In the genomic region with DNA sequence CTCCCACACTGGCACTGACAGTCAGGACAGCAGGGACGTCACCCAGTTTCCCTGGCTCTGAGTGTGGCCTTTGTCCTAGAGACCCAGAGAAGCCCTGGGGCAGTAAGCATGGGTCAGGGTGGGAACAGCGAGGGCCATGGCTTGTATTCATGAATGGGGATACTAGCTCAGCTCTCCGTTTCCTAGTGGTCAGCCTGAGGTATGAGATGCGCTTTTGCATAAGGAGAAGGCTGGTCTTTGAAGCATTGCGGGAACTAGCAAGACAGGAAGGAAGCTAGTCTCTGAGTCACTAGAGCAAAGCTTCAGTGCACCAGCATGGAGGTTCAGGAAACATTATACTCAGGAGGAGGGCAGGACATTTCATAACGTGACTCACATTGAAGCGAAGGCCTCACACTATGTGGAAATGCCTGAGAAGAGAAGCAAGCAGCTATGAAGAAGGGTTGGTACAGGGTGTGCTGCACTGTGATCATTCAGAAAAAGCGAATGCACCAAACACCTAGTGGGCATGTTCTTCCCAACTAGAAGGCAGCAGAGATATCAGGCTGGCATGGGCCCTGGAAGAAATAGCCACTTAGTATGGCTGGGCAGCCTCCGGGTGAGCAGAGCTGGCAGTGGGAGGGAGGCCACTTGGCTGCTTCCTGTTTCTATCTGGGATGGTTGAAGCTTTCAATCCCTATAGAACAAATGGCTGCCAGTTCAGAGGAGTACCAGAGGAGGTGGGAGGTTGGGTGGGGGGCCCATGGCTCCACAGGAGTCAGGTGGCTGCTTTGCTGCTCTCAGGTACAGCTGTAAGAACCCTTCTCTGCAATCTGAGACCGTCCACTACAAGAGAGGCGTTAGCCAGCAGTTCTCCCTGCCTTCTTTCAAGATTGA, we compare ENCODE assay signal across 9 mouse cellular contexts. TPM values are rescaled to one million over a fixed set of nuclear protein-coding genes. Genes with fewer than 3 reads are reported as not detected.
DNase-seq lines count a peak whose midpoint lies in the region; ATAC-seq lines count a peak whose summit lies in the region.
"Had no signal": no experiment of that assay in that cellular context is flagged by ENCODE, and none has a peak within 500 bp of the region (broad histone marks: within the 10 kb centered on the region; RNA-seq: fewer than 3 reads in every experiment).

No protein-coding gene starts in this region.

- H3K9ac ChIP-seq in forebrain, embryonic 12.5 days: no peak overlapping the region
- H3K9ac ChIP-seq in forebrain, embryonic 13.5 days: no peak overlapping the region
- H3K9ac ChIP-seq in embryonic facial prominence, embryonic 14.5 days (ENCODE audit: low read depth, low read length): no peak overlapping the region
- no peak overlapping the region for H3K9ac ChIP-seq in limb, embryonic 12.5 days (replicated peaks)

- H3K4me3 ChIP-seq in forebrain, embryonic 12.5 days (replicated peaks): no peak overlapping the region
- H3K4me3 ChIP-seq in forebrain, embryonic 13.5 days: no peak overlapping the region
- no peak overlapping the region for H3K4me3 ChIP-seq in embryonic facial prominence, embryonic 14.5 days (ENCODE audit: low read depth, low read length)
- H3K4me3 ChIP-seq in limb, embryonic 12.5 days (replicated peaks): no peak overlapping the region

- 0 out of 2 replicates have a peak overlapping the region, but pooled peaks have one; percentile 13 for H3K27ac ChIP-seq in forebrain, embryonic 12.5 days
- no peak overlapping the region for H3K27ac ChIP-seq in forebrain, embryonic 13.5 days
- H3K27ac ChIP-seq in embryonic facial prominence, embryonic 14.5 days (replicated peaks; ENCODE audit: low read depth, low read length): peak overlapping the region; percentile 30
- peak overlapping the region; percentile 54 for H3K27ac ChIP-seq in limb, embryonic 12.5 days

- H3K4me1 ChIP-seq in forebrain, embryonic 12.5 days: peaks cover 3% of the 10 kb centered on the region; the same call in 1 of the 2 replicates
- H3K4me1 ChIP-seq in forebrain, embryonic 13.5 days: no peaks in the 10 kb centered on the region
- H3K4me1 ChIP-seq in embryonic facial prominence, embryonic 14.5 days (ENCODE audit: control insufficient read depth, insufficient read depth, low read length): no peaks in the 10 kb centered on the region
- no peaks in the 10 kb centered on the region for H3K4me1 ChIP-seq in limb, embryonic 12.5 days (replicated peaks)

- no peak overlapping the region for H3K4me2 ChIP-seq in forebrain, embryonic 12.5 days
- H3K4me2 ChIP-seq in forebrain, embryonic 13.5 days: no peak overlapping the region
- H3K4me2 ChIP-seq in embryonic facial prominence, embryonic 14.5 days (ENCODE audit: low read depth, low read length): no peak overlapping the region
- no peak overlapping the region for H3K4me2 ChIP-seq in limb, embryonic 12.5 days

- H3K9me3 ChIP-seq in forebrain, embryonic 12.5 days: no peaks in the 10 kb centered on the region
- H3K9me3 ChIP-seq in forebrain, embryonic 13.5 days (replicated peaks): no peaks in the 10 kb centered on the region
- no peaks in the 10 kb centered on the region for H3K9me3 ChIP-seq in embryonic facial prominence, embryonic 14.5 days (ENCODE audit: control insufficient read depth, low read length)
- no peaks in the 10 kb centered on the region for H3K9me3 ChIP-seq in limb, embryonic 12.5 days
- H3K9me3 ChIP-seq: G1E had no signal

- ATAC-seq in forebrain, embryonic 12.5 days (ENCODE audit: low FRiP score): 0 out of 2 replicates have a peak, but pooled peaks have one; percentile 17
- ATAC-seq in forebrain, embryonic 13.5 days: no peak
- ATAC-seq in embryonic facial prominence, embryonic 14.5 days (ENCODE audit: low read depth): peak; percentile 1; the same call in 1 of the 2 replicates
- ATAC-seq in limb, embryonic 12.5 days (ENCODE audit: insufficient number of reproducible peaks, insufficient read depth, low FRiP score, low TSS enrichment, low read depth): peak; percentile 9; the same call in 1 of the 2 replicates

- no peaks in the 10 kb centered on the region for H3K27me3 ChIP-seq in forebrain, embryonic 12.5 days
- H3K27me3 ChIP-seq in forebrain, embryonic 13.5 days: no peaks in the 10 kb centered on the region
- H3K27me3 ChIP-seq in embryonic facial prominence, embryonic 14.5 days (replicated peaks; ENCODE audit: control insufficient read depth, insufficient read depth, low read length): no peaks in the 10 kb centered on the region
- no peaks in the 10 kb centered on the region for H3K27me3 ChIP-seq in limb, embryonic 12.5 days

- peaks cover 60% of the 10 kb centered on the region for H3K36me3 ChIP-seq in forebrain, embryonic 12.5 days (replicated peaks)
- H3K36me3 ChIP-seq in forebrain, embryonic 13.5 days (ENCODE audit: poor library complexity, severe bottlenecking): peaks cover 78% of the 10 kb centered on the region
- peaks cover 70% of the 10 kb centered on the region for H3K36me3 ChIP-seq in embryonic facial prominence, embryonic 14.5 days (ENCODE audit: control insufficient read depth, insufficient read depth, low read length)
- H3K36me3 ChIP-seq in limb, embryonic 12.5 days: peaks cover 88% of the 10 kb centered on the region

- DNase-seq in B cell, adult 2 months: peak; percentile 42 to 52
- peak; percentile 27 for DNase-seq in embryonic facial prominence, embryonic 14.5 days (ENCODE audit: low spot score)
- peak; percentile 63 for DNase-seq in naive thymus-derived CD4-positive, alpha-beta T cell, adult 2 months (ENCODE audit: low read depth)
- DNase-seq in gastrocnemius, postnatal 25 days: no peak
- no peak for DNase-seq in yolk sac, embryonic 10.5 days (ENCODE audit: low spot score)

- WGBS in forebrain, embryonic 12.5 days: 77% methylated on average over 11 of the region's 11 CpGs
- 80% methylated on average over 11 of the region's 11 CpGs for WGBS in forebrain, embryonic 13.5 days
- 57% methylated on average over 11 of the region's 11 CpGs for WGBS in embryonic facial prominence, embryonic 14.5 days
- WGBS in limb, embryonic 12.5 days: 75% methylated on average over 11 of the region's 11 CpGs

RNA-seq across cellular contexts. Expression of a gene that starts 25.4 kb away (rescaled TPM):
- 124 and 125 TPM in 2 replicates for polyA plus RNA-seq in forebrain, embryonic 12.5 days (2016; fragmentation: Nextera tagmentation; extraction: Ambion mirVana)
- polyA plus RNA-seq in forebrain, embryonic 13.5 days (2015; fragmentation: Nextera tagmentation; extraction: Ambion mirVana): 134 and 142 TPM in 2 replicates
- 143 and 162 TPM in 2 replicates for polyA plus RNA-seq in embryonic facial prominence, embryonic 14.5 days (2014; fragmentation: Nextera tagmentation; extraction: Ambion mirVana)
- polyA plus RNA-seq in limb, embryonic 12.5 days (2016; fragmentation: Nextera tagmentation; extraction: Ambion mirVana): 168 and 171 TPM in 2 replicates
- 10 to 100 TPM; 11.2 to 18.2 TPM for total RNA-seq in gastrocnemius, postnatal 25 days (2021)

RNA-seq across cellular contexts. Expression of a gene that starts 27.1 kb away (rescaled TPM):
- 80.2 and 85.1 TPM in 2 replicates for polyA plus RNA-seq in forebrain, embryonic 12.5 days (2016; fragmentation: Nextera tagmentation; extraction: Ambion mirVana)
- 79.0 and 86.4 TPM in 2 replicates for polyA plus RNA-seq in forebrain, embryonic 13.5 days (2015; fragmentation: Nextera tagmentation; extraction: Ambion mirVana)
- 76.2 and 87.8 TPM in 2 replicates for polyA plus RNA-seq in embryonic facial prominence, embryonic 14.5 days (2014; fragmentation: Nextera tagmentation; extraction: Ambion mirVana)
- polyA plus RNA-seq in limb, embryonic 12.5 days (2016; fragmentation: Nextera tagmentation; extraction: Ambion mirVana): 87.1 and 87.5 TPM in 2 replicates
- total RNA-seq in gastrocnemius, postnatal 25 days (2021): 10 to 100 TPM; 51.5 to 55.2 TPM

RNA-seq across cellular contexts. Expression of a gene that starts 33.0 kb away (rescaled TPM):
- polyA plus RNA-seq in forebrain, embryonic 12.5 days (2016; fragmentation: Nextera tagmentation; extraction: Ambion mirVana): 23.8 and 27.2 TPM in 2 replicates
- polyA plus RNA-seq in forebrain, embryonic 13.5 days (2015; fragmentation: Nextera tagmentation; extraction: Ambion mirVana): 33.9 and 35.1 TPM in 2 replicates
- polyA plus RNA-seq in embryonic facial prominence, embryonic 14.5 days (2014; fragmentation: Nextera tagmentation; extraction: Ambion mirVana): 36.3 and 39.0 TPM in 2 replicates
- polyA plus RNA-seq in limb, embryonic 12.5 days (2016; fragmentation: Nextera tagmentation; extraction: Ambion mirVana): 31.5 and 35.3 TPM in 2 replicates
- 10 to 100 TPM; 26.1 to 27.0 TPM for total RNA-seq in gastrocnemius, postnatal 25 days (2021)

RNA-seq across cellular contexts. Expression of a gene that starts 50.9 kb away (rescaled TPM):
- polyA plus RNA-seq in forebrain, embryonic 12.5 days (2016; fragmentation: Nextera tagmentation; extraction: Ambion mirVana): 53.3 and 58.4 TPM in 2 replicates
- polyA plus RNA-seq in forebrain, embryonic 13.5 days (2015; fragmentation: Nextera tagmentation; extraction: Ambion mirVana): 64.1 and 75.8 TPM in 2 replicates
- 48.3 and 53.9 TPM in 2 replicates for polyA plus RNA-seq in embryonic facial prominence, embryonic 14.5 days (2014; fragmentation: Nextera tagmentation; extraction: Ambion mirVana)
- polyA plus RNA-seq in limb, embryonic 12.5 days (2016; fragmentation: Nextera tagmentation; extraction: Ambion mirVana): 63.0 and 67.6 TPM in 2 replicates
- 10 to 100 TPM; 11.1 to 12.0 TPM for total RNA-seq in gastrocnemius, postnatal 25 days (2021)

Comparison
In these comparisons a context has a peak if more than half of its experiments do, and no peak if none do; other contexts are left out.
1. DNase-seq: peak in B cell, adult 2 months (2 of 2), embryonic facial prominence, embryonic 14.5 days (single experiment) and naive thymus-derived CD4-positive, alpha-beta T cell, adult 2 months (single experiment); none in gastrocnemius, postnatal 25 days (single experiment) and yolk sac, embryonic 10.5 days (single experiment).